Mouse (Mus musculus): Measurements from ENCODE around the gene Mta2.
A peak's percentile ranks its signal among the peaks of the same experiment; 100 is the strongest.

Gene Mta2

DNA sequence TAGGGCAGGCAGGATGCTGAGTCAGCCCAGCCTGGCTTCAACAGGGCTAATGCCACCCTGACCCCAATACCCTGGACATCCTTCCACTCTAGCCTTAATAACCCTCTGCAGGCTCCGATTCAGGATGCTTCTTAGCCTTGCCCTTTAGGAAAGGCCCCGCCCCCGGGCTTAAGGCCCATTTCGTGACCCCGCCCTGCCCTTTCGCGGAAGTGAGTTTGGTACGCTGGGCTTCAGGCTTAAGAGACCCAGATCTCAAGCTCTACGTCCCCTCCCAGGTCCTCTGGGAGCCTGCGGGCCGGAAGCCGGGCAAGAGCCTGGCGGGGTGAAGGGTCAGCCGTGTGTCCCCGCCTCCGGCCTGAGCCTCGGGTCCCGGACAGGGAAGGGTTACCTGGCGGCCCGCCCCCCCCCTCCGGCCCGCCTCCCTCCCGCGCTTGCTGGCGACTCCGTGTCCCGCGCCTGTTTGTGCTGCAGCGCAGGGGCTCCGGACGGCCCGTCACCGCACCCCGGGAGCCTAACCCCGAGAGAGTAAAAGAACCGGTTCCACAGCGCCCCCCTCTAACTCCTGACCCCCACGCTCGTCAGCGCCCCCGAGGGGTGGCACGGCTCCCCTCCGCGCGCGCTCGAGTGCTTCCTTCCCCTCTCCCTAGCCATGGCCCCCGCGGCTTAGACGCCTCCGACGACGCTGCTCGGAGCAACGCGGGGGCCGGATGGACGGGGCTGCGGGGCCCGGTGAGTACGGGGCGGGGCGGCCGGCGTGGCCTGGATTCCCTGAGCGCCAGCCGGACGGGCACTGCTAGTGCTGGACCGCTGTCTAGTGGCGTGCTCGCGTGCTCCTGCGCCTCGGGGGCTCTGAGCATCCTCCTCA, 12.2 kb upstream of the Mta2 start, which contains the start of the genes Rom1 and Eml3:
Gene Rom1, minus strand, starts transcription at position 133 of the 865 bp plus-strand sequence.
Gene Eml3, plus strand, starts transcription at position 329 of the 865 bp plus-strand sequence.
- no peak for DNase-seq (ENCODE audit: low spot score)

DNA sequence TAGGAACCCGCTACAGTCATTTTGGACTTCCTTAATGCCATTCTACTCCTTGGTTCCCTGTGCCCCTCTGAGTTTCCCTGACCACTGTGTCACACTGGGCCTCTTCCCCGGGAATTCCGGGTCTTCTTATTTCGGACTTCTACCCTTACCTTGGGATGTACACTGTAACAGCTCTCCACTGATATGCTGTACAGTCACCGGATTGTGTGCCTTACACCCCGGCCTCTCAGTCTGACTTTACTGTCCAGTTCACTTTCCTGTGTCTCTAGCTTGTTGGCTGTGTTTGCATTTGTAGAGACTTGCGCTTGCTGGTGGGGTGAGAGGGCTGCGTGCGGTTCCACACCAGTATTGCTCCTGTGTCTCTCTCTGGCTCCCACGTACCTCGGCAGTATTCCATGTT, 11.6 kb upstream of the Mta2 start:
- no peak for DNase-seq (ENCODE audit: low spot score)

GRCm38 (mm10) chr19:8930771-8931170, 10.9 kb upstream of the Mta2 start:
- DNase-seq (ENCODE audit: low spot score) = no peak

DNA sequence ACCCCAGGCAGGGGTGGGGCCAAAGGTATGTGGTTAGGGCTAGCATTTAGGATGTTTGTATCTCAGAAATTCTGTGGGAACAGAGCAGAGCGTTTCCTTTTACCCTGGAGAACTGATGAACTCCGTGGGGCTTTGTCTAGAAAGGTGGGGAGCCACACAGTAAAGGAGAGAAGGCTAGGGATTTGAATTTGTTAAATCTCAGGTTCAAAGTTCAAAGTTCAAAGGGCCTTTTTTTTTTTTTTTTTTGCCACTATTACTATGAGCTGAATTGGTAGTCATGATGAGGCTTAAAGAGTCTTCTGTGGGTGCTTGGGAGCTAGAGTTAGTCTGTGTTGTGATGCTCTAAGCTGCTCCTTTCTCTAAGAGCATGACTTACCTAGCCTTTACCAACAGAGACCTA, 4.9 kb upstream of the Mta2 start:
- no peak for DNase-seq (ENCODE audit: low spot score)

DNA sequence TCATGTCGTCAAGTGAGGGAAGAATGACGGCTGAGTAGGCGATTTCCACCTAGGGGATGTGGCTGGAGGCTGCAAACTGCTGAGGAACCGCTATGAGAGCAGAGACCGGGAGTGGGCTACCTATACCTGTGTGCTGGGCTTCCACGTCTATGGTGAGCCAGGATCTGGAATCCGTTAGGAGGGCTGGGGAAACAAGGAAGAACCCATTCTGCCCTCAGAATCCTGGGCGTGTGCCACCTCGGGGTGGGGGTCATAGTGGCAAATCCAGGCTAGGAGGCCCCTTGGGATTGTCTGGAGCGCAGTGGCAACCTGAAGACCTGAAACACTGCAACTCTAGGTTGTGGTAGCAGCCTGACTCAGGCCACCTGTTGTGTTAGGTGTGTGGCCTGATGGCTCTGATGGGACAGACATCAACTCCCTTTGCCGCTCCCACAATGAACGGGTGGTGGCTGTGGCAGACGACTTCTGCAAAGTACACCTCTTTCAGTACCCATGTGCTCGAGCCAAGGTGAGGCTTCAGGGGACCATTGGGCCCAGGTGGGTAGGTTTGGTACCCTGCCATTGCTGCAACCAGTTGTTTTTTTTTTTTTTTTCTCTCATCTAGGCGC, 1.0 kb upstream of the Mta2 start:
- DNase-seq (ENCODE audit: low spot score) = no peak

DNA sequence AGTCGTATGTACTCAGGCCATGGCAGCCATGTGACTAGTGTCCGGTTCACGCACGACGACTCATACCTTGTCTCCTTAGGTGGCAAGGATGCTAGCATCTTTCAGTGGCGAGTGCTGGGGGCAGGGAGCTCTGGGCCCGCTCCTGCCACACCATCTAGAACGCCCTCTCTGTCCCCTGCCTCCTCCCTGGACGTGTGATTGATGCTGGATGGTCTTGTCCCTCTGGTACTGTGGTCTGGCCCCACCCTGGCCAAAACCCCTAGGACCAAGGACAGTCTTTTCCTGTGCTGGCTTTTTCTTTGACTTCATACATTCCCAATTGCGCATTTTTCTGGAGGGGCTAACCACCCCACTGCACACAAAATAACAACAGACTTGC, 550 bp upstream of the Mta2 start:
- DNase-seq (ENCODE audit: low spot score) = no peak

DNA sequence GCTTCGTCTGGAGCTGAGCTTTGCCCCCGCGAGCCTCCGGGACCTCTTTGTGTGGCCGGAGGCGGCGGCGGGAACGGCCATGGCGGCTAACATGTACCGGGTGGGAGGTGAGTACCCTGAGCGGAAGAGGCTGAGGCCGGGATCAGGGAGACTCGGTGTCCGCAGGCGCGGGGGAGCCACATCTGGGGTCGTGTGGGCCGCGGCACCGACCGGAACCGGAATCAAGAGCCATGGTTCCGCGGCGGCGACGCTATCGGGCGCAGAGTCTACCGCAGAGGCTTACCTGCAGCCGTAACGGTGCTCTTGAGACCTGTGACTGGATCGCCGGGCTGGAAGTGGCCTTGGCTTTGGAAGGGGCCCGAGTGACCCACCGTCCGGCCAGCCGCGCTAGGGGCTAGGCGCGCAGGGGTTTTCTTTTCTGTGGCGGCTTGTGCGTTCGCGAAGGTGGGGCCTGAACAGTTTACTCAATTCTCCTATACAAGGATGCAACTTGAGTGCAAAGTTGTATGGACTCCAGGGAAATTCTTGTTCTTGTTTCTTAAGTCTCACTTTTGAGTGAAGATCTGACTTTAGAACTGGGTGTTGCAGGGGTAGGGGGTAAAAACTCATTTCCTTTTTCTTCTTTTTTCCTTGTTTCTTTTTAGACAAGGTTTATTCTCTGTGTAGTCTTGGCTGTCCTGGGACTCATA, 745 bp downstream of the Mta2 start:
- no peak for DNase-seq (ENCODE audit: low spot score)

GRCm38 (mm10) chr19:8943047-8943446, 1.4 kb downstream of the Mta2 start:
- no peak for DNase-seq (ENCODE audit: low spot score)

DNA sequence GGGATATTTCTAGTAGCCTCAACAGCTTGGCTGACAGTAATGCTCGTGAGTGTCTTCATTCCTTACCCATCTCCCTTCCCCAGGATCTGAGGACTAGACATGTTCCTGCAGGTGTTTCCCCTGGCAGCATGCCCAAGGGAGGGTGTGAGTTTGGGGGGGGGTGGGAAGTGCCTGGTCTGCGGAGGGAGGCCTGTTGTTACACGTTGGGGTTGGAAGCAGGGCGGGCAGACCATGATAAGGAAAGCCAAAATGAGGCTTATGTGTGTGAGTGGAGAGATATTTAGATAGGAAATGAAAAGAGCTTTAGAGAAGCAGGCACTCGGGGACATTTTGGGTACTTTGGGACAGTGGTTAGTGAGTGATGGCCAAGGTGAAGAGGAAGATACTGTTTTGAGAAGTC, 2.4 kb downstream of the Mta2 start:
- no peak for DNase-seq (ENCODE audit: low spot score)

GRCm38 (mm10) chr19:8944750-8945149, 3.1 kb downstream of the Mta2 start:
- DNase-seq (ENCODE audit: low spot score) = no peak

- DNase-seq (ENCODE audit: low spot score) = no peak
Measured at GRCm38 (mm10) chr19:8945251-8945650, 3.6 kb downstream of the Mta2 start.

DNA sequence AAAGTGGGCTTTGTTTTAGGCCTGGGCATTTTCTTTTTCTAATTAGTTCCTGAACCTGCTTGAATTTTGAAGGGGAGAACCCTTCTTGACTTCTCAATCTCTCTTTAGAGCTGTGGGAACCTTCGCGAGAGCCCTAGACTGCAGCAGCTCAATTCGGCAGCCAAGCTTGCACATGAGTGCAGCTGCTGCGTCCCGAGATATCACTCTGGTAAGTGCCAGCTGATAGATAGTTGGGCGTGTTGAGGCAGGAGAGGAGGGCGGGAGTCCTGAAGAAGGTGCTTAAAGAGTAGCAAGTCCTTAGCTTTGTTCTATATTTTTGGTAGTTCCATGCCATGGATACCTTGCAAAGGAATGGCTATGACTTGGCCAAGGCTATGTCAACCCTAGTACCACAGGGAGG, 5.3 kb downstream of the Mta2 start:
- DNase-seq (ENCODE audit: low spot score) = no peak

DNA sequence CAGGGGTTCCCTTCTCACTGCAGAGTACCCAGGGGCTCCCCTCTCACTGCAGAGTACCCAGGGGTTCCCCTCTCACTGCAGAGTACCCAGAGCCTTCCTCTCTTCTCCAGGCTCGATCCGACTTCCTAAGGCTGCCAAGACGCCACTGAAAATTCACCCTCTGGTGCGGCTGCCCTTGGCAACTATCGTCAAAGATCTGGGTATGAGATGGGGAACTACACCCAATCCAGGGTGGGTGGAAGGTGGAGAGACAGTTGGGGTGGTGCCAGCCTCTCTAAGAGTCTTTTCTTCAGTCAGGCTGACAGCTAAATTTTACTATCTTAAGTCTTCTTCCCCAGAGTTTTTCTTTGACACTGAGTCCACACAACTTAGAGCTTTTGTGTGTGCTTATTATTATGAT, 8.5 kb downstream of the Mta2 start:
- no peak for DNase-seq (ENCODE audit: low spot score)

DNA sequence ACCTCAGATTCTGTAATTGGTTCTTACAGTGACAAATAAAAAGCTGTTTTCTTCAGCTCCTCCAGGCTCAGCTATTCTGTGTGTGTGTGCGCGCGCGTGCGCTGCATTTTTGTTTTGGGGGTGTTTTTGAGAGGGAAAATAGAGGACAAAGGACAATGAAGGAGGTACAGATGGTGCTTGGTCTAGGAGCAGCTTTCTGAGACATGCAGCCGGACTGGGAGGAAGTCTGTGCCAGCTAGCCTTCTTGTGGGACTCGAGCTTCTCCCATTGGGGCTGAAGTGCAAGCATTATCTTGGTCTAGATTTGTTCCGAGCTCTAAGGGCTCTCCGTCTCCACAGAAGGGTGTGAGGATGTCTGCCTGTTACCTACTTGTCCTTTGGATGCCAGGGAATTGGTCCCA, 10.6 kb downstream of the Mta2 start:
- no peak for DNase-seq (ENCODE audit: low spot score)

GRCm38 (mm10) chr19:8953135-8954039, 11.7 kb downstream of the Mta2 start, which contains the start of gene Tut1:
TSS of gene Tut1 (plus strand) at chr19:8953847.
- DNase-seq (ENCODE audit: low spot score) = peak; percentile 98

DNA sequence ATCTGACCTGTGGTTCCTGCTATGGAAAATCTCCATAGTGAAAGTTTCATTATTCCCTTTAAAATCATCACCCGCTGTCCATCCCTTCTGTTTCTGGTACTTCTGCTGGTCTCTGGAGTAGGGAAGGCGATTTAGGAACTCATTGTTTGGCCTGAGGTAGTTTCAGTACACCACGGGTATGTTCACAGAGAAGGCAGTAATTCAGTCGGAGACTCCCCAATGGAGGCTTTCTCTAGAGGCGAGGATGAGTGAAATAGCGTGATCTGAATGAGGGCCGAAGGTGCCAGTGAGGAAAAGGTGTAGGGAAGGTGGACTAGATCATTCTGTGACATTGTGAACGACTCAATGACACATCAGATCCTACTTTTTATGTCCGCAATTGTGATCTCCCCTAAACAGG, 12.5 kb downstream of the Mta2 start:
- no peak for DNase-seq (ENCODE audit: low spot score)

DNA sequence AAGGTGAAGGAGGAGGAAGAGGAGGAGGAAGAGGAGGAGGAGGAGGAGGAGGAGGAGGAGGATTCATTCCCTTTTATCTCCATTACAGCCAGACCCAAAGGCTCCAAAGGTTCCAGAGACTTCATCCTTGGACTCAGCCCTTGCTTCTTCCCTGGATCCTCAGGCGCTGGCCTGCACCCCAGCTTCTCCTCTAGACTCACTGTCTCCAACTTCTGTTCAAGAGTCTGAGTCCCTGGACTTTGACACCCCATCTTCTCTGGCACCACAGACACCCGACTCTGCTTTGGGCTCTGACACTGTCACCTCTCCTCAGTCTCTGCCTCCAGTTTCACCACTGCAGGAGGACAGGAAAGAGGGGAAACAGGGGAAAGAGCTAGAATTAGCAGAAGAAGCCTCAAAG, 20.6 kb downstream of the Mta2 start:
- DNase-seq (ENCODE audit: low spot score) = no peak

GRCm38 (mm10) chr19:8965075-8965474, 23.4 kb downstream of the Mta2 start:
- no peak for DNase-seq (ENCODE audit: low spot score)

- no peak for DNase-seq (ENCODE audit: low spot score)
Measured at GRCm38 (mm10) chr19:8965771-8966170, 24.1 kb downstream of the Mta2 start.

DNA sequence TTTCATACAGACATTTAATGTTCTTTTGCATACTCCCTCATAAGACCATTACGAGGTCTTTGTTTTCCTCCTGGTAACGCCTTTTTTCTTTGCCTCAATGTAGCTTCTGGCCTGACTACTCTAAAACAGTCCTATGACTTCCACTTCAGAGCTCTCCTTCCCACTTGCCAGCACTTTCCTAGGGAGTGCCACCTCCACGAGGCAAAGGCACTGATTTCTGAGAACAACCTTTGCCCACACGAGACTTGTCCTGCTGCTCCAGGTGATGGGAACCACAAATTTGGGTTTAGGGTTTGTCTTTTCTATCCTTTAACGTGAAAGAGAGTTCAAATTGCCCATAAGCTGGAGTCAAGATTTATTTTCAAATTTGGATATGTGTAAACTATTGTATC, 24.5 kb downstream of the Mta2 start:
- no peak for DNase-seq (ENCODE audit: low spot score)

- DNase-seq (ENCODE audit: low spot score) = peak; percentile 98
Measured at GRCm38 (mm10) chr19:8966590-8967372, 25.1 kb downstream of the Mta2 start, which contains the start of gene Eef1g. TSS of gene Eef1g (plus strand) at chr19:8967041.
